Mouse (Mus musculus) heart, adult 18-20 months (tissue): ENCODE measurements around the gene Srsf2. TPM values are rescaled to one million over a fixed set of nuclear protein-coding genes. Genes with fewer than 3 reads are reported as not detected.
A peak's percentile ranks its signal among the peaks of the same experiment; 100 is the strongest.
"Not testable (repeated sequence)": the region's sequence is repeated elsewhere in the genome, so short reads cannot be mapped to it uniquely, and the experiment has no call there.

Experiments used
- DNase-seq, 2 experiments: peaks; one replicate each; pipeline ENCODE4 v3.0.0; 2021 to 2022; ENCODE audit warnings: mixed read lengths in 1 of 2
- total RNA-seq, 2 experiments: library from RNA; stranded (reverse); gene quantifications; 2 replicates each; pipeline ENCODE4 v1.2.3; 2021

The Srsf2 gene
- total RNA-seq, 2 experiments from 2014 or later: 89.2 to 109 TPM

- DNase-seq: no peak
Measured at GRCm38 (mm10) chr11:116832172-116832685, 20.7 kb downstream of the Srsf2 start.

GRCm38 (mm10) chr11:116827534-116828165 is 25.2 kb downstream of the Srsf2 start, which contains the start of gene Mxra7:
TSS of gene Mxra7 (minus strand) at chr11:116828046.
- peak; percentile 91 to 93 for DNase-seq

GRCm38 (mm10) chr11:116826550-116827504 is 26.1 kb downstream of the Srsf2 start:
- DNase-seq: no peak

- no peak for DNase-seq
Measured at GRCm38 (mm10) chr11:116825230-116825629, 27.7 kb downstream of the Srsf2 start.

GRCm38 (mm10) chr11:116823885-116824284 is 29.0 kb downstream of the Srsf2 start:
- DNase-seq: not testable (repeated sequence)

GRCm38 (mm10) chr11:116823255-116823654 is 29.6 kb downstream of the Srsf2 start:
- no peak for DNase-seq

GRCm38 (mm10) chr11:116822626-116823025 is 30.3 kb downstream of the Srsf2 start:
- DNase-seq: no peak

GRCm38 (mm10) chr11:116822215-116822614 is 30.7 kb downstream of the Srsf2 start:
- no peak for DNase-seq

- DNase-seq: peak in 1 of 2 experiments; percentile 57
Measured at GRCm38 (mm10) chr11:116821057-116821940, 31.6 kb downstream of the Srsf2 start.

- DNase-seq: peak in 1 of 2 experiments; percentile 52
Measured at GRCm38 (mm10) chr11:116819932-116820593, 32.8 kb downstream of the Srsf2 start.

GRCm38 (mm10) chr11:116818722-116819121 is 34.2 kb downstream of the Srsf2 start:
- DNase-seq: no peak

- DNase-seq: no peak
Measured at GRCm38 (mm10) chr11:116817567-116817966, 35.3 kb downstream of the Srsf2 start.

GRCm38 (mm10) chr11:116816769-116817168 is 36.1 kb downstream of the Srsf2 start:
- peak in 1 of 2 experiments; percentile 72 for DNase-seq

GRCm38 (mm10) chr11:116814884-116815415 is 37.9 kb downstream of the Srsf2 start:
- no peak for DNase-seq

GRCm38 (mm10) chr11:116814076-116814883 is 38.6 kb downstream of the Srsf2 start:
- peak; percentile 79 to 89 for DNase-seq

GRCm38 (mm10) chr11:116813610-116814009 is 39.3 kb downstream of the Srsf2 start:
- DNase-seq: no peak

GRCm38 (mm10) chr11:116812793-116813529 is 39.9 kb downstream of the Srsf2 start:
- peak in 1 of 2 experiments; percentile 68 for DNase-seq

GRCm38 (mm10) chr11:116810983-116811901 is 41.7 kb downstream of the Srsf2 start:
- DNase-seq: peak in 1 of 2 experiments; percentile 55
